Mouse (Mus musculus) forebrain, postnatal 0 days (tissue): ENCODE measurements at regions not wholly inside any gene's neighbourhood (a gene's known extent, or its start where the extent isn't known, plus 50 kb on each side); places are given as distances from the start of the nearest gene placed in this dataset.

ENCODE experiments used
- ATAC-seq: fragments of 200-750 bp; cut with Nextera tagmentation; 2 replicates; pipeline ENCODE4 v1.8.0; 2017; ENCODE audit warnings: mild to moderate bottlenecking, moderate library complexity
- DNase-seq: peaks from one replicate; pipeline ENCODE4 v3.0.0-alpha.2; 2015
- H3K27ac ChIP-seq: fragments of 300-500 bp; sonication (generic); 2 replicates; pipeline ENCODE4 v1.5.1; 2014; ENCODE audit warnings: low read depth, mild to moderate bottlenecking, antibody characterized with exemption, low read length, moderate library complexity, mixed read lengths
- H3K27me3 ChIP-seq: fragments of 300-500 bp; sonication (generic); 2 replicates; pipeline ENCODE4 v1.6.1; 2014; ENCODE audit warnings: mild to moderate bottlenecking, low read length, mixed read lengths; ENCODE audit not compliant: insufficient read depth
- H3K36me3 ChIP-seq: fragments of 300-500 bp; sonication (generic); 2 replicates; pipeline ENCODE4 v1.6.1; 2014; ENCODE audit warnings: mild to moderate bottlenecking, moderate library complexity; ENCODE audit not compliant: insufficient read depth
- H3K4me1 ChIP-seq: fragments of 300-500 bp; sonication (generic); 2 replicates; pipeline ENCODE4 v1.6.1; 2014; ENCODE audit warnings: antibody characterized with exemption; ENCODE audit not compliant: insufficient read depth
- H3K4me2 ChIP-seq: fragments of 300-500 bp; sonication (generic); 2 replicates; pipeline ENCODE4 v1.6.1; 2014; ENCODE audit warnings: low read depth, mild to moderate bottlenecking, moderate library complexity
- H3K4me3 ChIP-seq: fragments of 300-500 bp; sonication (generic); 2 replicates; pipeline ENCODE4 v1.5.1; 2014; ENCODE audit warnings: low read depth, low read length, mixed read lengths
- H3K9ac ChIP-seq: fragments of 300-500 bp; sonication (generic); 2 replicates; pipeline ENCODE4 v1.6.1; 2014; ENCODE audit warnings: mild to moderate bottlenecking
- H3K9me3 ChIP-seq: fragments of 300-500 bp; sonication (generic); 2 replicates; pipeline ENCODE4 v1.6.1; 2016; ENCODE audit warnings: low read length
- CTCF ChIP-seq: sonication (generic); IDR thresholded peaks from 2 replicates; pipeline ENCODE4 v1.5.1; 2016; ENCODE audit warnings: antibody characterized with exemption, control low read depth, low read depth
- WGBS: fragments of 180-500 bp; shearing (Covaris S2); extraction: QIAGEN DNeasy Blood & Tissue Kit; methylation state at CpG from one replicate; pipeline ENCODE4 v1.1.7; 2014; 5-methylcytosine and 5-hydroxymethylcytosine counted together

GRCm38 (mm10) chr3:127948326-127948725 is 52.2 kb upstream of the Fam241a start:
- ATAC-seq (no peak), DNase-seq (no peak)
- no peak overlapping the region for H3K4me3 ChIP-seq
- H3K27me3 ChIP-seq, result no peaks in the 10 kb centered on the region
- no peak for TF ChIP-seq CTCF
- no peaks in the 10 kb centered on the region for H3K4me1 ChIP-seq
- WGBS, result 53% methylated on average over 5 of the region's 5 CpGs
- no peak overlapping the region for H3K9ac ChIP-seq
- H3K4me2 ChIP-seq, result no peak overlapping the region
- H3K27ac ChIP-seq, result no peak overlapping the region
- H3K9me3 ChIP-seq, result no peaks in the 10 kb centered on the region
- H3K36me3 ChIP-seq, result no peaks in the 10 kb centered on the region
